Comparison of ENCODE assay signal across 8 mouse cellular contexts in genomic region chr7:28380237-28381016, GRCm38 (mm10). TPM values are rescaled to one million over a fixed set of nuclear protein-coding genes. Genes with fewer than 3 reads are reported as not detected.
A peak's percentile ranks its signal among the peaks of the same experiment; 100 is the strongest.
DNase-seq lines count a peak whose midpoint lies in the region; ATAC-seq lines count a peak whose summit lies in the region.

Zfp36 (minus strand) TSS chr7:28380253.

- H3K4me3 ChIP-seq in neural tube, embryonic 14.5 days (ENCODE audit: low read depth, low read length), result peak within 1 kb of the TSS; percentile 50

- H3K36me3 ChIP-seq in neural tube, embryonic 14.5 days (ENCODE audit: control insufficient read depth, insufficient read depth, low read length), result no peaks in the 10 kb centered on the region

- no peak for ATAC-seq in activated CD4-positive, CD25-positive, alpha-beta regulatory T cell, adult 4 months
- no peak for ATAC-seq in neural tube, embryonic 14.5 days (ENCODE audit: low read depth)

- intact Hi-C loops in left cerebral cortex, postnatal 10 days (cut with DNase I), result no loop called here

- WGBS in large intestine, adult 2 months, result 25% methylated on average over 17 of the region's 17 CpGs
- 57% methylated on average over 17 of the region's 17 CpGs for WGBS in neural tube, embryonic 14.5 days

- H3K4me2 ChIP-seq in neural tube, embryonic 14.5 days (ENCODE audit: low read depth, low read length), result peak within 1 kb of the TSS; percentile 73

- no peaks in the 10 kb centered on the region for H3K27me3 ChIP-seq in neural tube, embryonic 14.5 days (ENCODE audit: control insufficient read depth, insufficient read depth, low read length)

- no peaks in the 10 kb centered on the region for H3K9me3 ChIP-seq in neural tube, embryonic 14.5 days (ENCODE audit: control insufficient read depth, low read length)

- peak; percentile 36 for DNase-seq in kidney, adult 9 months
- no peak for DNase-seq in kidney, adult 8-10 months
- DNase-seq in gonadal fat pad, adult 2 months (ENCODE audit: low read depth), result no peak
- no peak for DNase-seq in large intestine, adult 2 months (ENCODE audit: low read depth, low spot score)
- DNase-seq in gastrocnemius, postnatal 4 days (ENCODE audit: low spot score in 2 of 2), result no peak
- DNase-seq in left cerebral cortex, postnatal 10 days (ENCODE audit: extremely low spot score in 1 of 2, low spot score in 2 of 2), result no peak

- H3K27ac ChIP-seq in neural tube, embryonic 14.5 days (ENCODE audit: low read depth, low read length), result peak within 1 kb of the TSS; percentile 66

- peaks cover 17% of the 10 kb centered on the region for H3K4me1 ChIP-seq in neural tube, embryonic 14.5 days (ENCODE audit: control insufficient read depth, insufficient read depth, low read length)

- peak within 1 kb of the TSS; percentile 63 for H3K9ac ChIP-seq in neural tube, embryonic 14.5 days (replicated peaks; ENCODE audit: low read depth, low read length)

RNA-seq across cellular contexts. Expression of gene Zfp36, which starts in this region (rescaled TPM):
- polyA plus RNA-seq in activated CD4-positive, CD25-positive, alpha-beta regulatory T cell, adult 4 months (2017; shearing (Covaris generic)), result 100 to 1,000 TPM; 107 to 125 TPM
- polyA plus RNA-seq in gonadal fat pad, adult 2 months (2012; rRNA removed), result 37.7 and 40.8 TPM in 2 replicates
- 83.2 and 119 TPM in 2 replicates for polyA plus RNA-seq in large intestine, adult 2 months (2012; rRNA removed)
- polyA plus RNA-seq in neural tube, embryonic 14.5 days (2014; fragmentation: Nextera tagmentation; extraction: Ambion mirVana), result 2.6 and 3.7 TPM in 2 replicates
- total RNA-seq in gastrocnemius, postnatal 4 days (2021), result 1 to 10 TPM; 8.5 to 9.9 TPM
- total RNA-seq in left cerebral cortex, postnatal 10 days (2021), result 1 to 10 TPM; 1.8 to 2.4 TPM
